Mouse (Mus musculus) ES-Bruce4 (cell line): ENCODE data around the gene Gm438.

Experiments used
- CTCF ChIP-seq: IDR thresholded peaks from one replicate; pipeline ENCODE4 v1.8.1; 2011; ENCODE audit warnings: low read depth, low read length
- EP300 ChIP-seq: IDR thresholded peaks from 2 replicates; pipeline ENCODE4 v1.6.1; 2011; ENCODE audit warnings: low read depth, low read length; ENCODE audit not compliant: insufficient read depth
- POLR2A ChIP-seq: IDR thresholded peaks from one replicate; pipeline ENCODE4 v1.8.1; 2011; ENCODE audit warnings: low read length; ENCODE audit not compliant: insufficient read depth

DNA sequence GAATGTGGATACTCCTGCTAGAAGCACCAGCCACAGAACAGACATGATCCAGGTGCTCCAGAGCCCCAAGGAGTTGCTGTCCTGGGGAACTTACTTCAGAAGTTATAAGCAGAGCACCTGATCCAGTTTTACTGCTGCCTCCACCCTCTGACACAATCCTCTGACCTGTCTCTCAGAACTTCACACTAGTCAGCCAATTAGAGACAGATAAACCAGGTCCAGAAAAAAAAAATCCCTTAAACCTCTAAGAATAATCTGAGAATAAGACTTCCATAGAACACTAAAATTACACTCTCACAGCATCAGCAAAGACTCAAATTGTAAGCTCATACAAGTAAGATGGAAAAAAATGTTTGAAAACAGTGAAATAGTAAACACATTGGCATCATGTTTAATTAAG lies at the start of gene Gm438:
- TF ChIP-seq CTCF = no peak
- TF ChIP-seq EP300 = no peak
- no peak for TF ChIP-seq POLR2A
